Mouse (Mus musculus) testis, adult 2 months (tissue): ENCODE measurements at regions not wholly inside any gene's neighbourhood (a gene's known extent, or its start where the extent isn't known, plus 50 kb on each side); places are given as distances from the start of the nearest gene placed in this dataset.

Source experiments
- CTCF ChIP-seq: fragments of 200-500 bp; IDR thresholded peaks from 2 replicates; pipeline ENCODE4 v1.5.1; 2012; ENCODE audit warnings: low read depth, mild to moderate bottlenecking, inconsistent platforms, low read length, moderate library complexity; ENCODE audit not compliant: control insufficient read depth, insufficient read depth, insufficient replicate concordance
- POLR2A ChIP-seq: fragments of 200-500 bp; IDR thresholded peaks from 2 replicates; pipeline ENCODE4 v1.6.1; 2012; ENCODE audit warnings: low read depth, mild to moderate bottlenecking, inconsistent platforms, low read length, moderate library complexity; ENCODE audit not compliant: control insufficient read depth

DNA sequence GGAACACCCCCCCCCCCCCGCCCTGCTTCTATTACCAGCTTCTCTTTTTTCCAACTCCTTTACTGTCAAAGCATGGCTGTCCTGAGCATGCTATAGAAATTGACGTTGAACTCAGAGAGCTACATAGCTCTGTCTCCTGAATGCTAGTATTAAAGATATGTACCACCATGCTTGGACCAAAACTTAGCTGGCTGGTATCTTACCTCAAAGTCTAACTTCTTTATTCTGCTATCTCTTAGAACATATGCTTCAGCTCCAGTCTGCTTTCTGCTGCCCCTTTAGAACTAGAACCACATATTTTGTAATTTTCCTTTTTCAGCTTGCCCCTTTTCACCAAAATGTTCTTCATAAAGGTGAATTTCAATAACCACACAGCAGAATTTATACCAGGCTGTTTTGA lies 205.9 kb upstream of the Sema3a start:
- no peak for TF ChIP-seq CTCF
- TF ChIP-seq POLR2A = no peak
